Comparison of ENCODE assay signal across 8 mouse cellular contexts in the genomic region with DNA sequence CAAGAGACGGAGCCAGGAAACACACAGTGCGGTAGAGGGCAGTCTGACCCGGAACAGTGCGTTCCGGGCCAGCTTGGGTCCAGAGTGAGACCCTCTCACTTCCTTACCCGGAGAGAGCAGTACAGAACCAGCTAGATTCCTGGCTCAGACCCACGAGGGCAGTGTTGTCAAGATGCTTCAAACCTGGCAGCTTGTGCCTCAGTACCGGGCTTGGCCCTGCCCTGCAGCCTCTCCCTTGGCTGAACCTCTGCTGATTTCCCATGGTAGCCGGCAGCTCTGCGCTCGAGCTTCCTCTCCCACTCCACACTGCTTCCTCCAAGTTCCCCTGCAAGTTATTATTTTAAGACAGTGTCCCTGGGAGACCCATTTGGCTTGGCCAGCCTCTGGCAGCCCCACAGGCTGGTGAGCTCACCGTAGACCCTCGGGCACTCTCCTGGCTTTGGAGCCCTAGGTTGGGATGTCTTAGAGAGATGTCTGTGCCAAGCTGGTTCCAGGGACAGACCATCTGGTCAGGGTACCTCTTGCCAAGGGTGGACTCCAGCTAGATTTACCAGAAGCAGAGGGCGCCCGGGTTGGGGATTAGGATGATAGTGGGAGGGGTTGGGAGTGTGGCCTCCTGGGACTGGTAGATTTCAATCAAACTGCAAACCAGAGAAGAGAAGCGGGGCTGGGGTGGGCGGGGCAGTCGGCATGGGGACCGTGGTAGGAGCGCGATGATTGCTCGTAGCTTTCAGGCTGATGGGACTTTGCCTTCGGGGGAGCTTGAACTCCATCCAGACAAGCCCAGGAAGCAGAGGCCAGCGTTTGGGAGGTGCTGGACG. TPM values are rescaled to one million over a fixed set of nuclear protein-coding genes. Genes with fewer than 3 reads are reported as not detected.
DNase-seq lines count a peak whose midpoint lies in the region; ATAC-seq and TF ChIP-seq lines count a peak whose summit lies in the region.

No protein-coding gene starts in this region.

- H3K9me3 ChIP-seq in embryonic facial prominence, embryonic 14.5 days (ENCODE audit: control insufficient read depth, low read length), result no peaks in the 10 kb centered on the region
- no peaks in the 10 kb centered on the region for H3K9me3 ChIP-seq in heart, postnatal 0 days (replicated peaks; ENCODE audit: control insufficient read depth, low read length)

- H3K27me3 ChIP-seq in embryonic facial prominence, embryonic 14.5 days (replicated peaks; ENCODE audit: control insufficient read depth, insufficient read depth, low read length), result no peaks in the 10 kb centered on the region
- H3K27me3 ChIP-seq in heart, postnatal 0 days (ENCODE audit: control insufficient read depth, insufficient read depth, low read length), result no peaks in the 10 kb centered on the region

- ATAC-seq in embryonic facial prominence, embryonic 14.5 days (ENCODE audit: low read depth), result peak; percentile 41; the same call in 1 of the 2 replicates
- no peak for ATAC-seq in heart, postnatal 0 days (ENCODE audit: insufficient read depth, low read depth)

- TF ChIP-seq CTCF in heart, postnatal 0 days (IDR thresholded peaks at IDR 0.05; ENCODE audit: low read depth), result no peak

- no peaks in the 10 kb centered on the region for H3K36me3 ChIP-seq in embryonic facial prominence, embryonic 14.5 days (ENCODE audit: control insufficient read depth, insufficient read depth, low read length)
- no peaks in the 10 kb centered on the region for H3K36me3 ChIP-seq in heart, postnatal 0 days (replicated peaks; ENCODE audit: control insufficient read depth, insufficient read depth, low read length)

- H3K4me3 ChIP-seq in embryonic facial prominence, embryonic 14.5 days (ENCODE audit: low read depth, low read length), result peak overlapping the region; percentile 17; the same call in 1 of the 2 replicates
- no peak overlapping the region for H3K4me3 ChIP-seq in heart, postnatal 0 days (ENCODE audit: low read depth, low read length)

- H3K27ac ChIP-seq in embryonic facial prominence, embryonic 14.5 days (replicated peaks; ENCODE audit: low read depth, low read length), result no peak overlapping the region
- no peak overlapping the region for H3K27ac ChIP-seq in heart, postnatal 0 days (ENCODE audit: low read depth)

- peaks cover 8% of the 10 kb centered on the region; the same call in 1 of the 2 replicates for H3K4me1 ChIP-seq in embryonic facial prominence, embryonic 14.5 days (ENCODE audit: control insufficient read depth, insufficient read depth, low read length)
- peaks cover 7% of the 10 kb centered on the region; the same call in 1 of the 2 replicates for H3K4me1 ChIP-seq in heart, postnatal 0 days (ENCODE audit: control insufficient read depth, insufficient read depth)

- 16% methylated on average over 23 of the region's 25 CpGs for WGBS in embryonic facial prominence, embryonic 14.5 days
- 15% methylated on average over 25 of the region's 25 CpGs for WGBS in heart, postnatal 0 days

- TF ChIP-seq EP300 in heart, postnatal 0 days (IDR thresholded peaks at IDR 0.05; ENCODE audit: low read depth), result no peak

- peak; percentile 20 for DNase-seq in ovary, postnatal 14 days (ENCODE audit: low spot score)
- DNase-seq in ovary, adult 18-20 months (ENCODE audit: low spot score), result no peak
- peak; percentile 21 for DNase-seq in embryonic facial prominence, embryonic 14.5 days (ENCODE audit: low spot score)
- DNase-seq in heart, postnatal 0 days (ENCODE audit: low spot score), result no peak
- peak; percentile 34 to 64 for DNase-seq in kidney, postnatal 25 days
- peak; percentile 43 for DNase-seq in retina, postnatal 7 days (ENCODE audit: low read depth, low spot score)
- no peak for DNase-seq in layer of hippocampus, adult 9-10 months (ENCODE audit: low spot score)
- no peak for DNase-seq in right cerebral cortex, adult 2 months (ENCODE audit: low spot score in 2 of 2)

- peak overlapping the region; percentile 50 for H3K4me2 ChIP-seq in embryonic facial prominence, embryonic 14.5 days (ENCODE audit: low read depth, low read length)
- peak overlapping the region; percentile 36 for H3K4me2 ChIP-seq in heart, postnatal 0 days (ENCODE audit: low read depth, low read length)

- no peak overlapping the region for H3K9ac ChIP-seq in embryonic facial prominence, embryonic 14.5 days (ENCODE audit: low read depth, low read length)
- no peak overlapping the region for H3K9ac ChIP-seq in heart, postnatal 0 days (replicated peaks; ENCODE audit: low read depth, low read length)

RNA-seq across cellular contexts. Expression of a gene that starts 35.1 kb away (rescaled TPM):
- 8.9 and 13.0 TPM in 2 replicates for polyA plus RNA-seq in embryonic facial prominence, embryonic 14.5 days (2014; fragmentation: Nextera tagmentation; extraction: Ambion mirVana)
- total RNA-seq in heart, postnatal 0 days (2014; rRNA removed; ENCODE audit: low replicate concordance), result 4.5 and 7.6 TPM in 2 replicates
- polyA plus RNA-seq in heart, postnatal 0 days (2015; fragmentation: Nextera tagmentation; extraction: Ambion mirVana), result 7.5 and 9.3 TPM in 2 replicates

RNA-seq across cellular contexts. Expression of a gene that starts 40.5 kb away (rescaled TPM):
- not detected in 2 replicates for polyA plus RNA-seq in embryonic facial prominence, embryonic 14.5 days (2014; fragmentation: Nextera tagmentation; extraction: Ambion mirVana)
- not detected in 2 replicates for total RNA-seq in heart, postnatal 0 days (2014; rRNA removed; ENCODE audit: low replicate concordance)
- polyA plus RNA-seq in heart, postnatal 0 days (2015; fragmentation: Nextera tagmentation; extraction: Ambion mirVana), result not detected in 2 replicates

RNA-seq across cellular contexts. Expression of a gene that starts 57.9 kb away (rescaled TPM):
- 0.90 and 1.3 TPM in 2 replicates for polyA plus RNA-seq in embryonic facial prominence, embryonic 14.5 days (2014; fragmentation: Nextera tagmentation; extraction: Ambion mirVana)
- total RNA-seq in heart, postnatal 0 days (2014; rRNA removed; ENCODE audit: low replicate concordance), result not detected in 2 replicates
- polyA plus RNA-seq in heart, postnatal 0 days (2015; fragmentation: Nextera tagmentation; extraction: Ambion mirVana), result not detected in 2 replicates

Comparison
In these comparisons a context has a peak if more than half of its experiments do, and no peak if none do; other contexts are left out.
1. DNase-seq: peak in ovary, postnatal 14 days (single experiment), embryonic facial prominence, embryonic 14.5 days (single experiment), kidney, postnatal 25 days (2 of 2) and retina, postnatal 7 days (single experiment); none in ovary, adult 18-20 months (single experiment), heart, postnatal 0 days (single experiment), layer of hippocampus, adult 9-10 months (single experiment) and right cerebral cortex, adult 2 months (0 of 2).